Mouse (Mus musculus) kidney, adult 2 months (tissue): ENCODE measurements around the gene Mapkbp1.

Experiments used
- CTCF ChIP-seq: fragments of 200-500 bp; conservative IDR thresholded peaks from 2 replicates; pipeline ENCODE4 v1.5.1; 2011; ENCODE audit warnings: low read depth, mild to moderate bottlenecking, control low read depth, low read length, moderate library complexity, mixed read lengths; ENCODE audit not compliant: insufficient read depth, insufficient read length
- POLR2A ChIP-seq: fragments of 200-500 bp; IDR thresholded peaks from one replicate; pipeline ENCODE4 v1.6.1; 2011; ENCODE audit warnings: low read depth, low read length, control low read depth

DNA sequence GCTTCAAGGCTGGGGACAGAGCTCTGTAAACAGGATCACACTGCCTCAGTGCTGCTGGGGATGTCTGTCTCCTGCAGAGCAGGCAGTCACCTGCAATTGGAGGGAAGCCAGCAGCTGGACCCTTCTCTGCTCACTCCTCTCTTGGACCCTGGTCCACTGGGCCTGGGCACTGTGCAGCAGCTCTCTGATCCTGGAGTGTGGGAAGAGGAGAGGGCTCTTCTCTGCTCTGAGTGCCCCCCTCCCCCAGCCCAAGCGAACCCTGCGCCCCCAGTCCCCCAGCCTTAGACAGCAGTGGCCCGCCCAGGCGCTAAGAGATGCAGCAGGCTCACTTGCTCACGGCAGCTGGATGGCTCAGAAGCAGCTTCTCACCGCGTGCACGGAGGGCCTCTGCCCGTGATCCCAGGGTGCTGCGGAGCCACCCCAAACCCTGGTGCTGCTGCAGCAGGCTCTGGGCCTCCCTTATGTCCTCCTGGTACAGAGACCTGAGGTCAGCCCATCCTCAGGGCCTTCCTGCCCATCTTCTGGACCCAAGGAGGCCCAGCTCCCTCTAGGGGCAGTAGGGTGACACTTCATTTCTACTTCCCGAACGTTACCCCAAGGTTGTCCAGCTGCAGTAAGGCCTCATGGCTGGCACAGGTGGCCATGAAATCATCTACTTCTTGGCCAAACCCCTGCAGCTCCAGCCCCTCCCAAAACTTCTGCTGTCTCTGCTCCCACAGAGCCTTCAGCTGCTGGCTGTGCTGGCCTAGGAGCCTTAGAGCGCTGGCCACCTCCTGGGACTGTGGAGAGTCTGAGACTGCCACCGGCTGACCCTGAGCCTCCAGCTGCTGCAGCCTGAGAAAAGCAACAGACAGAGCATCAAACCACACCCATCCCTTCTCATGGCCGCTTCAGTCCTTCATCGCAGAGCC lies 96.3 kb downstream of the Mapkbp1 start:
- no peak for TF ChIP-seq POLR2A
- TF ChIP-seq CTCF: peak; percentile 83
